Mouse (Mus musculus) midbrain, embryonic 15.5 days (tissue): ENCODE measurements around the gene Pde4d. TPM values are rescaled to one million over a fixed set of nuclear protein-coding genes. Genes with fewer than 3 reads are reported as not detected.

Source experiments
- ATAC-seq: fragments of 200-750 bp; cut with Nextera tagmentation; replicated peaks from 2 replicates; pipeline ENCODE4 v1.8.0; 2017; ENCODE audit warnings: moderate TSS enrichment
- H3K27ac ChIP-seq: fragments of 300-500 bp; sonication (generic); 2 replicates; pipeline ENCODE4 v1.5.1; 2015; ENCODE audit warnings: mild to moderate bottlenecking, inconsistent platforms
- H3K27me3 ChIP-seq: fragments of 300-500 bp; sonication (generic); replicated peaks from 2 replicates; pipeline ENCODE4 v1.6.1; 2015; ENCODE audit warnings: inconsistent platforms
- H3K36me3 ChIP-seq: fragments of 300-500 bp; sonication (generic); replicated peaks from 2 replicates; pipeline ENCODE4 v1.6.1; 2015; ENCODE audit warnings: inconsistent platforms
- H3K4me1 ChIP-seq: fragments of 300-500 bp; sonication (generic); 2 replicates; pipeline ENCODE4 v1.6.1; 2015; ENCODE audit warnings: inconsistent platforms
- H3K4me2 ChIP-seq: fragments of 300-500 bp; sonication (generic); 2 replicates; pipeline ENCODE4 v1.6.1; 2015; ENCODE audit warnings: inconsistent platforms, mild to moderate bottlenecking, moderate library complexity
- H3K4me3 ChIP-seq: fragments of 300-500 bp; sonication (generic); 2 replicates; pipeline ENCODE4 v1.5.1; 2015; ENCODE audit warnings: mild to moderate bottlenecking, inconsistent platforms
- H3K9ac ChIP-seq: fragments of 300-500 bp; sonication (generic); 2 replicates; pipeline ENCODE4 v1.6.1; 2015; ENCODE audit warnings: mild to moderate bottlenecking, inconsistent platforms
- H3K9me3 ChIP-seq: fragments of 300-500 bp; sonication (generic); 2 replicates; pipeline ENCODE4 v1.6.1; 2016; ENCODE audit warnings: inconsistent platforms
- WGBS: fragments of 180-500 bp; shearing (Covaris S2); methylation state at CpG from one replicate; pipeline ENCODE4 v1.1.7; 2015; ENCODE audit warnings: mixed read lengths; 5-methylcytosine and 5-hydroxymethylcytosine counted together
- polyA plus RNA-seq: library from polyadenylated mRNA; unstranded; fragments of >200 nt; fragmentation: Nextera tagmentation; extraction: Ambion mirVana; gene quantifications from 2 replicates; pipeline ENCODE4 v1.2.1, GENCODE M21; 2015

The Pde4d gene
- polyA plus RNA-seq, 1 experiment from 2014 or later = 27.1 TPM

DNA sequence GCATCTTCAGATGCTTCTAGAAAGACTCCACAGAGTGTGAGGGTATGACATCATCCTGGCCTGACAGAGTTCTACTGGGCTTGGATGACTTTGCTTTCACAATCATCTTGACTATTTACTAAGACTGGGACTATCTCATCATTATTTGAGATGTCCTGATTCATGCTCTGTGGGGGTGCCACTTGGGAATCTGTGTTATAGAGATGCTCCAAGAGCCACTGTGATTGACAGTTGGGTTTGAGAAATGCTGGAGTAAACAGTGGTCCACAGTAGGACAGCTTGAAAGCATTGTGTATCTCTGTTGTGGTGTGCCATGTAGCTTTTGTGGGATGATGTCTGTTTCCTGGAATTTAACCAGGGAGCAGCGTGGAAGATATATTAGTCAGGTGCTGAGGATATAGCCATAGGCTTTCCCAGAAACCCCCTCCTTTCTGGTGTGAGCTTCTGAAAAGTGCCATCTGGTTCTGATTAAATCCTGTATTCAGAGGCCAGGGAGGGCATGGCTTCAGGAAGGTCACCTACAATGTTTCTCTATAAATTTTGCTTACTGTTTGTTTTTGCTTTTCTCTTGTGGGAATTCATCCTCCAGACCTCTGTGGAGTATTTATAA, 89.1 kb downstream of the Pde4d start:
- Histone ChIP-seq H3K4me1 (no peaks in the 10 kb centered on the region), H3K9ac (no peak overlapping the region), H3K27me3 (no peaks in the 10 kb centered on the region), H3K27ac (no peak overlapping the region), H3K9me3 (no peaks in the 10 kb centered on the region), H3K4me2 (no peak overlapping the region), H3K36me3 (no peaks in the 10 kb centered on the region), H3K4me3 (no peak overlapping the region)
- WGBS = 86% methylated on average over 1 of the region's 1 CpGs
- ATAC-seq = no peak

DNA sequence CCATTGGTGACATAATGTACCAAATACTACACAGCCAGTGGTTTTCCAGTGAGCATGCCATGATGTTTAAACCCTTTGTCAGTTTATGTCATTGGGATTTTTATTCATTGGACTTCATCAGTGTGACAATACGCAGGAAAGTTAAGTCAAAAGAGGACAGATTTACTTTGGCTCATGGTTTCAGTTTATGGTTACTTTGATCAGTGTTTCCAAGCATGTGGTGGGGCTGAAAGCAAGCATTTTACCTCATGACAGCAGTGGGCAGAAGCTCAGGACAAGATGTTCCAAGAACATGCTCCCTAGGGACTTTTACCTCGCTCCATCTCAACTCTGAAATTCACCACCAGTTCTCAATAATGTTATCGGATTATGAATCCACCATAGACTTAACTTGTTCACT, 91.7 kb downstream of the Pde4d start:
- Histone ChIP-seq H3K27me3 (no peaks in the 10 kb centered on the region), H3K4me2 (no peak overlapping the region), H3K4me1 (no peaks in the 10 kb centered on the region), H3K27ac (no peak overlapping the region), H3K9ac (no peak overlapping the region), H3K4me3 (no peak overlapping the region), H3K9me3 (no peaks in the 10 kb centered on the region), H3K36me3 (no peaks in the 10 kb centered on the region)
- ATAC-seq = no peak
- 92% methylated on average over 3 of the region's 3 CpGs for WGBS

DNA sequence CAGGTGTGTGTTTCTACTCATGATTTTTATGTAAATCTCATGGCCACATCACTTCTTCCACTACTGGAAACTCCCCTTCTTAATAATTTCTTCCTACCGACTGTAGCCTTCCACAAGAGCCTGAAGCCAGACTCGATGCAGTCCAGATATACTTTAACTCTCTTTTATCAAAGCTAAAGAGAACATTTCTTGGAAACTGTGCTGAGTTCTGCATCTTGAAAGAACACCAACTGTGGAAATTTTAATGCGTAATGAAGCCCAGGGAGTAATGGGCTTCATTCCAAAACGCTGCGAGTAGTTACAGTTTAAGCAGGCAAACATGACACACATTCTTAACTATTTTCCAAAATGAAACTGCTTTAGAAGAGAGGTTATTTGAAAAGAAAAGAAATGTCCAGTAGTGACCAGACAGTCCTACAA, 92.6 kb downstream of the Pde4d start:
- Histone ChIP-seq H3K9ac (no peak overlapping the region), H3K4me1 (no peaks in the 10 kb centered on the region), H3K4me2 (no peak overlapping the region), H3K4me3 (no peak overlapping the region), H3K27ac (no peak overlapping the region), H3K27me3 (no peaks in the 10 kb centered on the region), H3K9me3 (no peaks in the 10 kb centered on the region), H3K36me3 (no peaks in the 10 kb centered on the region)
- ATAC-seq = no peak
- 78% methylated on average over 5 of the region's 5 CpGs for WGBS

- Histone ChIP-seq H3K4me2 (no peak overlapping the region), H3K4me1 (no peaks in the 10 kb centered on the region), H3K36me3 (no peaks in the 10 kb centered on the region), H3K27ac (no peak overlapping the region), H3K9me3 (no peaks in the 10 kb centered on the region), H3K4me3 (no peak overlapping the region), H3K9ac (no peak overlapping the region), H3K27me3 (no peaks in the 10 kb centered on the region)
- no peak for ATAC-seq
- 70% methylated on average over 5 of the region's 5 CpGs for WGBS
Measured at GRCm38 (mm10) chr13:108552288-108552687, 102.5 kb downstream of the Pde4d start.

- Histone ChIP-seq H3K4me3 (no peak overlapping the region), H3K4me2 (no peak overlapping the region), H3K4me1 (no peaks in the 10 kb centered on the region), H3K27ac (no peak overlapping the region), H3K27me3 (no peaks in the 10 kb centered on the region), H3K36me3 (no peaks in the 10 kb centered on the region), H3K9ac (no peak overlapping the region), H3K9me3 (no peaks in the 10 kb centered on the region)
- ATAC-seq = no peak
- 79% methylated on average over 5 of the region's 5 CpGs for WGBS
Measured at GRCm38 (mm10) chr13:108552995-108553394, 103.2 kb downstream of the Pde4d start.

GRCm38 (mm10) chr13:108554901-108555300, 105.2 kb downstream of the Pde4d start:
- Histone ChIP-seq H3K9ac (no peak overlapping the region), H3K4me2 (no peak overlapping the region), H3K9me3 (no peaks in the 10 kb centered on the region), H3K36me3 (no peaks in the 10 kb centered on the region), H3K27ac (no peak overlapping the region), H3K4me1 (no peaks in the 10 kb centered on the region), H3K27me3 (no peaks in the 10 kb centered on the region), H3K4me3 (no peak overlapping the region)
- no peak for ATAC-seq

- Histone ChIP-seq H3K27ac (no peak overlapping the region), H3K4me1 (no peaks in the 10 kb centered on the region), H3K9me3 (no peaks in the 10 kb centered on the region), H3K27me3 (no peaks in the 10 kb centered on the region), H3K4me3 (no peak overlapping the region), H3K36me3 (no peaks in the 10 kb centered on the region), H3K9ac (no peak overlapping the region), H3K4me2 (no peak overlapping the region)
- no peak for ATAC-seq
- 72% methylated on average over 3 of the region's 3 CpGs for WGBS
Measured at GRCm38 (mm10) chr13:108596938-108597337, 147.2 kb downstream of the Pde4d start.

GRCm38 (mm10) chr13:108598673-108599072, 148.9 kb downstream of the Pde4d start:
- H3K9me3 ChIP-seq = no peaks in the 10 kb centered on the region
- no peak overlapping the region for H3K4me2 ChIP-seq
- no peaks in the 10 kb centered on the region for H3K36me3 ChIP-seq
- no peak overlapping the region for H3K9ac ChIP-seq
- H3K4me1 ChIP-seq = no peaks in the 10 kb centered on the region
- no peaks in the 10 kb centered on the region for H3K27me3 ChIP-seq
- no peak overlapping the region for H3K27ac ChIP-seq
- H3K4me3 ChIP-seq = no peak overlapping the region
- 77% methylated on average over 3 of the region's 3 CpGs for WGBS
- no peak for ATAC-seq

- no peak overlapping the region for H3K9ac ChIP-seq
- H3K27me3 ChIP-seq = no peaks in the 10 kb centered on the region
- H3K27ac ChIP-seq = no peak overlapping the region
- ATAC-seq = no peak
- no peak overlapping the region for H3K4me2 ChIP-seq
- no peaks in the 10 kb centered on the region for H3K4me1 ChIP-seq
- no peaks in the 10 kb centered on the region for H3K9me3 ChIP-seq
- 58% methylated on average over 6 of the region's 6 CpGs for WGBS
- H3K36me3 ChIP-seq = no peaks in the 10 kb centered on the region
- no peak overlapping the region for H3K4me3 ChIP-seq
Measured at GRCm38 (mm10) chr13:108599186-108599900, 149.6 kb downstream of the Pde4d start.

- H3K27me3 ChIP-seq = no peaks in the 10 kb centered on the region
- no peaks in the 10 kb centered on the region for H3K36me3 ChIP-seq
- H3K4me1 ChIP-seq = no peaks in the 10 kb centered on the region
- WGBS = 95% methylated on average over 2 of the region's 2 CpGs
- H3K4me3 ChIP-seq = no peak overlapping the region
- no peak for ATAC-seq
- no peaks in the 10 kb centered on the region for H3K9me3 ChIP-seq
- no peak overlapping the region for H3K27ac ChIP-seq
- H3K4me2 ChIP-seq = no peak overlapping the region
- H3K9ac ChIP-seq = no peak overlapping the region
Measured at GRCm38 (mm10) chr13:108601021-108601420, 151.3 kb downstream of the Pde4d start.

DNA sequence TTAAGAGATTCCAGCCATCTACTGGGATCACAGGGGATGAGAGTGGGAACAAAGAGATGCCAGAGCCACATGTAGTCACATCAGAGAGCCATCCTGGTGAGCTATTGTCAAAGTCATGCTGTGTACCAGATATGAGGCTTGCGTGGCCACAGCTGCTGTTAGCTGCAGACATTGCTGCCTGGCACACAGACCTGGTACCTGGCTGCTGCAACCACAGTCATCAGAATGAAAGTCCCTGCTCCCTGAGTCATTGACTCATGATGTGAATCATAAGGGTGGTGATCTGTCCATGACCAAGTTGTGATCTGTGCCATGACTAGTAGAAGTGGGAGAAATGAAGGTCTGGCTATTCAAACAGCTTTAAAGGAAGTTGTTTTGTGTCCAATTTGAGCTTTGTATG, 153.8 kb downstream of the Pde4d start:
- no peaks in the 10 kb centered on the region for H3K4me1 ChIP-seq
- H3K27me3 ChIP-seq = no peaks in the 10 kb centered on the region
- H3K27ac ChIP-seq = no peak overlapping the region
- no peaks in the 10 kb centered on the region for H3K9me3 ChIP-seq
- no peak for ATAC-seq
- 14% methylated on average over 1 of the region's 1 CpGs for WGBS
- H3K4me2 ChIP-seq = no peak overlapping the region
- H3K9ac ChIP-seq = no peak overlapping the region
- H3K4me3 ChIP-seq = no peak overlapping the region
- H3K36me3 ChIP-seq = no peaks in the 10 kb centered on the region

DNA sequence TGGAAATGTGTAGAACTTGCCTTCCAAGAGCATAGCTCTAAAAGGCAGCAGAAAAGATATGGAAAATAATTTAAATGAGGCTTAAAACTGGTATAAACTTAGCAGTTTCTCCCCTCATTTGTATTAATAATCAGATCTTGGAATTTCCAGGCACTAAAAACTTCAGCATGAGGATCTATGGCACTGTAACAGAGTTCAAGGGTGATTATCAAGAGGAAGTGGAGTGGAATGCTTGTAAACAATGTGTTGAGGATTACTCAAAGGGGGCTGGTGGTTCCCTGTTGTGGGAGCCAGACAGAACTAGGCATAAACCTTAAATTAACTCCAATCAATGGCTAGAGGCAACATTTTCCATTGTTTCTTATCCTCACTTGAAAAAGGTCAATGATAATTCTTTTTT, 154.5 kb downstream of the Pde4d start:
- no peaks in the 10 kb centered on the region for H3K4me1 ChIP-seq
- H3K4me2 ChIP-seq = no peak overlapping the region
- no peak for ATAC-seq
- no peaks in the 10 kb centered on the region for H3K36me3 ChIP-seq
- no peak overlapping the region for H3K9ac ChIP-seq
- H3K4me3 ChIP-seq = no peak overlapping the region
- H3K27ac ChIP-seq = no peak overlapping the region
- no peaks in the 10 kb centered on the region for H3K27me3 ChIP-seq
- H3K9me3 ChIP-seq = no peaks in the 10 kb centered on the region

DNA sequence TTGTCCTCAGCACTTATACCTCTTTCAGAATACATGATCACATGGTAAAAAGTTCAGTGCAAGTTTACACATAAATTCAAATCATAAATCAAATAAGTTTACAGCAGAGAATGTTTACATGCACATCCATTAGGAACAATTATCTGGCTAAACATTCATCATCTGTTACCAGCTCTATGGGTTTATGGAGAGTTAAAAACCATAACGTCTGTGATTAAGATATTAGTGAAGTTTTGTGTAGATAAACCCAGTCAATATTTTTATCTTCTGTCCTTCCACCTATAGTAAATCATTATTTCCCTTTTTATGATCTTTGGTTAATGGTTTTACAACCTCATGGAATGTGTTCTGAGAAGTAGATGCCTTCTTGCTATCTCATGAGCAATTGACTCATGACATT, 168.5 kb downstream of the Pde4d start:
- H3K27ac ChIP-seq = no peak overlapping the region
- H3K4me3 ChIP-seq = no peak overlapping the region

More for the DNA sequence above, 168.5 kb downstream of the Pde4d start:
- no peaks in the 10 kb centered on the region for H3K4me1 ChIP-seq
- no peak overlapping the region for H3K4me2 ChIP-seq
- no peaks in the 10 kb centered on the region for H3K36me3 ChIP-seq
- H3K27me3 ChIP-seq = no peaks in the 10 kb centered on the region
- 89% methylated on average over 1 of the region's 1 CpGs for WGBS
- no peaks in the 10 kb centered on the region for H3K9me3 ChIP-seq
- no peak for ATAC-seq
- H3K9ac ChIP-seq = no peak overlapping the region
